Mouse (Mus musculus) hindbrain, postnatal 0 days (tissue): Measurements from ENCODE around the gene Shbg. TPM values are rescaled to one million over a fixed set of nuclear protein-coding genes. Genes with fewer than 3 reads are reported as not detected.

Experiments
- ATAC-seq: fragments of 200-750 bp; cut with Nextera tagmentation; 2 replicates; pipeline ENCODE4 v1.8.0; 2017; ENCODE audit warnings: mild to moderate bottlenecking, moderate TSS enrichment, moderate library complexity
- DNase-seq: peaks from one replicate; pipeline ENCODE4 v3.0.0-alpha.2; 2015; ENCODE audit warnings: low spot score
- H3K27ac ChIP-seq: fragments of 300-500 bp; sonication (generic); 2 replicates; pipeline ENCODE4 v1.5.1; 2014; ENCODE audit warnings: mild to moderate bottlenecking
- H3K27me3 ChIP-seq: fragments of 300-500 bp; sonication (generic); 2 replicates; pipeline ENCODE4 v1.6.1; 2014; ENCODE audit warnings: low read length, mixed read lengths; ENCODE audit not compliant: insufficient read depth
- H3K36me3 ChIP-seq: fragments of 300-500 bp; sonication (generic); 2 replicates; pipeline ENCODE4 v1.6.1; 2014; ENCODE audit warnings: low read length, mixed read lengths; ENCODE audit not compliant: insufficient read depth
- H3K4me1 ChIP-seq: fragments of 300-500 bp; sonication (generic); 2 replicates; pipeline ENCODE4 v1.6.1; 2014; ENCODE audit warnings: antibody characterized with exemption, low read length, mixed read lengths; ENCODE audit not compliant: insufficient read depth
- H3K4me2 ChIP-seq: fragments of 300-500 bp; sonication (generic); 2 replicates; pipeline ENCODE4 v1.6.1; 2014; ENCODE audit warnings: low read depth, mild to moderate bottlenecking, low read length, moderate library complexity, mixed read lengths
- H3K4me3 ChIP-seq: fragments of 300-500 bp; sonication (generic); 2 replicates; pipeline ENCODE4 v1.5.1; 2014; ENCODE audit warnings: low read length
- H3K9ac ChIP-seq: fragments of 300-500 bp; sonication (generic); replicated peaks from 2 replicates; pipeline ENCODE4 v1.6.1; 2014; ENCODE audit warnings: mild to moderate bottlenecking, low read length, moderate library complexity, mixed read lengths
- H3K9me3 ChIP-seq: fragments of 300-500 bp; sonication (generic); 2 replicates; pipeline ENCODE4 v1.6.1; 2016; ENCODE audit warnings: low read length, mixed read lengths
- CTCF ChIP-seq: IDR thresholded peaks from 2 replicates; pipeline ENCODE4 v1.5.1; 2016; ENCODE audit warnings: antibody characterized with exemption, control low read depth, low read depth
- WGBS: fragments of 180-500 bp; shearing (Covaris S2); extraction: QIAGEN DNeasy Blood & Tissue Kit; methylation state at CpG from one replicate; pipeline ENCODE4 v1.1.7; 2014; 5-methylcytosine and 5-hydroxymethylcytosine counted together
- polyA plus RNA-seq: library from polyadenylated mRNA; unstranded; fragments of >200 nt; fragmentation: Nextera tagmentation; extraction: Ambion mirVana; gene quantifications from 2 replicates; pipeline ENCODE4 v1.2.1, GENCODE M21; 2015
- total RNA-seq: library from RNA; depleted of rRNA; stranded (reverse); fragments of >200 nt; gene quantifications from 2 replicates; pipeline ENCODE4 v1.2.3, GENCODE M21; 2014

The Shbg gene
- total and polyA plus RNA-seq, 2 experiments from 2014 or later, result not detected

DNA sequence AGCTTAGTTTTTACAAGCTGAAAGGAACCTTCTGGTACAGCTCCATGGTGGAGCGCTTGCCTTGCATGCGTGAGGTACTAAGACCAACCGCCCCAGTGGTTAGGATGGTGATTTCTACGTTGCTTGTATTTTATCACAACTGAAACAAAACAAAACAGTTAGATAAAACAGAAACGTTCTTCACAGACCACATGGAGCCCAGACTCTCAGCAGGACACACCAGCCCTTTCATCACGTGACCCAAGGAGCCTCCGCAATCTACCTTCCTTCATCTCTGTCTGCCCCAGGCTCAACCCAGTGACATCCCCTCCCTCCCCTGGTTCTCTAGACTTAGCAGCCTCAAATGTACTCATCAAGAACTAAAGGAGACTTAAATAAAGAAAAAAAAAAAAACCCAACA lies 8.3 kb downstream of the Shbg start:
- H3K4me2 ChIP-seq, result no peak overlapping the region
- no peak overlapping the region for H3K4me3 ChIP-seq
- H3K9ac ChIP-seq, result no peak overlapping the region
- H3K9me3 ChIP-seq, result no peaks in the 10 kb centered on the region
- H3K36me3 ChIP-seq, result no peaks in the 10 kb centered on the region
- no peaks in the 10 kb centered on the region for H3K27me3 ChIP-seq
- no peak for TF ChIP-seq CTCF
- no peak overlapping the region for H3K27ac ChIP-seq
- 0 out of 2 replicates have a peak, but pooled peaks cover 3% of the 10 kb centered on the region for H3K4me1 ChIP-seq
- DNase-seq (no peak), ATAC-seq (no peak)
- WGBS, result 60% methylated on average over 7 of the region's 7 CpGs

GRCm38 (mm10) chr11:69608525-69608924 lies 9.2 kb downstream of the Shbg start:
- WGBS, result 77% methylated on average over 3 of the region's 3 CpGs
- no peak overlapping the region for H3K27ac ChIP-seq
- no peaks in the 10 kb centered on the region for H3K9me3 ChIP-seq
- ATAC-seq (no peak), DNase-seq (no peak)
- TF ChIP-seq CTCF, result no peak
- H3K4me1 ChIP-seq, result peaks cover 8% of the 10 kb centered on the region; the same call in 1 of the 2 replicates
- no peak overlapping the region for H3K4me2 ChIP-seq
- H3K36me3 ChIP-seq, result no peaks in the 10 kb centered on the region
- H3K9ac ChIP-seq, result no peak overlapping the region
- no peaks in the 10 kb centered on the region for H3K27me3 ChIP-seq
- H3K4me3 ChIP-seq, result no peak overlapping the region

GRCm38 (mm10) chr11:69606832-69607231 lies 10.9 kb downstream of the Shbg start:
- WGBS, result 85% methylated on average over 2 of the region's 2 CpGs
- no peak overlapping the region for H3K4me3 ChIP-seq
- no peak for TF ChIP-seq CTCF
- peaks cover 5% of the 10 kb centered on the region; the same call in 1 of the 2 replicates for H3K36me3 ChIP-seq
- no peak for DNase-seq
- H3K4me1 ChIP-seq, result peaks cover 16% of the 10 kb centered on the region
- no peaks in the 10 kb centered on the region for H3K27me3 ChIP-seq
- no peaks in the 10 kb centered on the region for H3K9me3 ChIP-seq
- no peak overlapping the region for H3K9ac ChIP-seq
- no peak overlapping the region for H3K27ac ChIP-seq
- ATAC-seq, result no peak
- no peak overlapping the region for H3K4me2 ChIP-seq

- H3K4me1 ChIP-seq, result peaks cover 19% of the 10 kb centered on the region
- peak overlapping the region; percentile 72 for H3K4me2 ChIP-seq
- peak overlapping the region; percentile 95; the same call in 1 of the 2 replicates for H3K9ac ChIP-seq
- no peaks in the 10 kb centered on the region for H3K9me3 ChIP-seq
- DNase-seq (no peak), ATAC-seq (no peak)
- H3K27ac ChIP-seq, result peak overlapping the region; percentile 65
- H3K27me3 ChIP-seq, result no peaks in the 10 kb centered on the region
- peaks cover 8% of the 10 kb centered on the region; the same call in 1 of the 2 replicates for H3K36me3 ChIP-seq
- WGBS, result 58% methylated on average over 2 of the region's 2 CpGs
- no peak for TF ChIP-seq CTCF
- H3K4me3 ChIP-seq, result peak overlapping the region; percentile 95
These were observed 11.3 kb downstream of the Shbg start for GRCm38 (mm10) chr11:69606491-69606795.

GRCm38 (mm10) chr11:69605726-69606490 lies 11.8 kb downstream of the Shbg start, which contains the start of gene Atp1b2:
Atp1b2 (minus strand) TSS chr11:69605942.
- DNase-seq (peak; percentile 95), ATAC-seq (peak; percentile 94)
- H3K27me3 ChIP-seq, result no peaks in the 10 kb centered on the region
- H3K9ac ChIP-seq, result peak within 1 kb of the TSS; percentile 95
- H3K4me1 ChIP-seq, result peaks cover 20% of the 10 kb centered on the region
- H3K9me3 ChIP-seq, result no peaks in the 10 kb centered on the region
- peak within 1 kb of the TSS; percentile 95 for H3K27ac ChIP-seq
- WGBS, result 3% methylated on average over 32 of the region's 32 CpGs
- no peak for TF ChIP-seq CTCF
- H3K36me3 ChIP-seq, result peaks cover 8% of the 10 kb centered on the region; the same call in 1 of the 2 replicates
- peak within 1 kb of the TSS; percentile 72 for H3K4me2 ChIP-seq
- peak within 1 kb of the TSS; percentile 95 for H3K4me3 ChIP-seq

DNA sequence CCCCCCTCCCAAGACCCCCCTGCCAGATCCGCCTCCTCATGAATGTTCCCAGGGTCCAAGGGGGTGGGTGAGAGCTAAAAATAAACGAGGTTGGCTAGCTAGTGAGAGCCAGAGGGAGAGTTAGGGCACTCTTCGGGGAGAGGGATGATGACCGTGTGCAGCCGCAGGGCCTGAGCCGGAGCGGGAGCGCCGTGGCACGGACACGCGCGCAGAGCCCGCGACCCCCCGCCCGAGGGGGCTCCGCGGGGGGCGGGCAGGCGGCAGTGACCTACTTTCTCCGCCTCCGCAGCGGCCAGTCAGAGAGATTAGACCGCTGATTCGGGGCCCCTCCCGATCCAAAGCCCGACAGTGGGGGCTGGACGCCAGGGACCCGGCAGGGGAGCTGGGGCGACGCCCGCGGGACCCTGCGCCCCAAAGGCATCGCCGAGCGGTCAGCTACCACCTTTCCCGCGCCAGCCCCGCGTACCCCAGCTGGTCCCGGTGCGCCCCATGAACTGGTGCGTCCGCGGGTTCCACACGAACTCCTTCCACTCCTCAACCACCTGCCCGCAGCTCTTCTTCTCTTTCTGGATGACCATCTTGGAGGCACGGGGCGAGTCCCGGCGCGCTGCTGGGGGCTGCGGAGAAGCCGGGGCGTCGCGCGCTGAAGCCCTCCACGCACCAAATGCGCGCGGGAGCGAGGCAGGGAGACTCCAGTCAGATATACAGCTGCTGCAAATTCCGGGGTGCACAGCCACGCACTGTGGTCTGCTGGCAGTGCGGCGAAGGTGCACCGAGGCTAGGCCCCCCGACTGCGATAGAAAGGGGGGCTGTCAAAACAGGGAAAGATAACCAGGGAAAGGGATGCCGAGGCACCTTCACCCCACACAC lies 12.7 kb downstream of the Shbg start:
- ATAC-seq (peak; percentile 61), DNase-seq (peak; percentile 80)
- Histone ChIP-seq H3K27me3 (no peaks in the 10 kb centered on the region), H3K9me3 (no peaks in the 10 kb centered on the region), H3K4me3 (peak overlapping the region; percentile 95), H3K4me2 (peak overlapping the region; percentile 72), H3K9ac (peak overlapping the region; percentile 95), H3K4me1 (peaks cover 26% of the 10 kb centered on the region), H3K36me3 (peaks cover 8% of the 10 kb centered on the region; the same call in 1 of the 2 replicates), H3K27ac (peak overlapping the region; percentile 95)
- WGBS, result under 1% methylated on average over 70 of the region's 73 CpGs
- no peak for TF ChIP-seq CTCF
